Mouse (Mus musculus): ENCODE results near the gene Brd3.
A peak's percentile ranks its signal among the peaks of the same experiment; 100 is the strongest.
"Not testable (repeated sequence)": the region's sequence is repeated elsewhere in the genome, so short reads cannot be mapped to it uniquely, and the experiment has no call there.

The Brd3 gene

GRCm38 (mm10) chr2:27510706-27511105 is 3.2 kb upstream of the Brd3 start:
- no peak for DNase-seq (ENCODE audit: low spot score)

DNA sequence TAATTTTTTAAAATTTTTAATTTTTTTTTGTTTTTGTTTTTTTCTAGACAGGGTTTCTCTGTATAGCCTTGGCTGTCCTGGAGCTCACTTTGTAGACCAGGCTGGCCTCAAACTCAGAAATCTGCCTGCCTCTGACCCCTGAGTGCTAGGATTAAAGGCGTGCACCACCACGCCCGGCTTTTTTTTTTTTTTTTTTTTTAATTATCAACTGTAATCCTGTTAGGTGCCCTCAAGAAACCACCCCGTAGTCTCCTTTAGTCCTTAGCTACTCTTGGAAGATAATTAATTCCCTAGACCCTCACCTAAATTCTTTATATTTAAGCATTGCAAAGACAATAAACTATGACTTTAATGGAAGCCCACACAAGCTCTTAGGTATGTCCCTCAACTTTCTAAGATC is 804 bp downstream of the Brd3 start:
- not testable (repeated sequence) for DNase-seq (ENCODE audit: low spot score)

DNA sequence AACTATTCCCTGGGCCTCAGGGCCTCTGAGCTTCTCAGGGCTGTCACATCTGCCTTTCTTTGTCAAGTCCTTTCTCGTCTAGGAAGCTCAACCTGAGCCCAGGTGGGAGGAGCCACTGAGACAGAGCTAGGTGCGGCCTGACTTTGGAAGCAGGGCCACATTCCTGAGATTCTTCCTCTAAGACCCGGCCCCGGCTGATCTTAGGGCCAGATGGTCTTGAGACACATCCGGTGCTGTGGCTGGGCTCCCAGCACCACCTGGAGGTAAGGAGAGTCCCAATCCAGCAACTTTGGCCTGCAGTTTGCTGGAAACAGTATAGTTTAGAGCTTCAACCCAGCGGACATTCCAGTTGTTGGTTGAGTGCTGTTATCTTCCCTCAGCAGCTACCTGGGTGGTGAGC is 1.9 kb downstream of the Brd3 start:
- DNase-seq (ENCODE audit: low spot score): peak; percentile 73

DNA sequence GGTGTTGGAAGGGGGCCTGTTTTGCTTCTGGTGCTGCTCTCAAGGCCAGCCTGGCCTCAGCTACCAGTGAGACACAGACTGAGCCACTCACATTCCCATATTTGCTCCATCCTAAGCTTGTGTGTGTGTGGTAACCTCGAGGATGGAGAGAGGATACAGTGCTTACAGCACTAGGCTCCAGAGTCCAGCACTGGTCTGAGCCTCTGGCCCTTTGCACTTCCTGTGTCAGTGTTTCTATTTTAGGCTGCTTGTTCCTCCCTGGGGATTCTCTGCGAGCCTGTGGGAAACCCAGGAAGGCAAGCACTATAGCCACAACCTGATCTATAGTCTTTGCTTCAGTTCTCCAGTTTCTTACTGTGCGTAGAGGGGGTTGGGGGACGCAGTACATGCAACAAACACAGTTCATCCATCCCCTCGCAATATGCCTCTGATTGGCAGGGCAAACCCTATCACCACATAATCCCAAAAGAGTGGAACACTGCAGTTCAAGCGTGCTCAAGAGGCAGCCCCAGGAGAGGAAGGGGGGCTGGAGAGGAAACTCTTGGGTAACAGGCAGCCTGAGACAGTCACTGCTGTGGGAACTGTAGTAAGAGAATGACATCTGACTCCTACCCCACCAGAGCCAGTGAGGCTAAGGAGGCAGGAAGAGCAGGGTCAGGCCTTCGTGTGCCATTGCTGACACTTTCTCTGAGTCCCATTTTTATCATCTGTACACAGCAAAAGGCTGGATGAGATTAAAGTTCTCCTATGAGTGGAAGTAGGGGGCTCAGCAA is 3.2 kb downstream of the Brd3 start:
- no peak for DNase-seq (ENCODE audit: low spot score)

- no peak for DNase-seq (ENCODE audit: low spot score)
These were observed 11.0 kb downstream of the Brd3 start for GRCm38 (mm10) chr2:27496391-27497028.

DNA sequence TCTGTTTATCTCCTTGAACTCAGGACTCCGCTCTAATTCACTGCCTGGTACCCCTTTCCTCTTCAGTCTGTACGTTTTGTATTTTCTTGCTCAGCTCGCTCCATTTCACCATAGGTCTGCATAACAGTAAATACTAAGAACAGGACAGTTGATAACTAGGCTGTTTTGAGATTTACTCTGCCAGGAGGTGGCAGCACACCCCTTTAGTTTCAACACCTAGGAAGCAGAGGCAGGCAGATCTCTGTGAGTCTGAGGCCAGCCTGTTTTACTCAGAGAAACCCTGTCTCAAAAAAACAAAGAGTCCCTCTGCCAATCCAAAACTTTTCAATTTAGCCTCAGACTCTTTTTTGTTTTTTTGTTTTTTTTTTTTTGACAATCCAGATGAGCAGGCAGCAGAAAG is 13.5 kb downstream of the Brd3 start:
- DNase-seq (ENCODE audit: low spot score): no peak

DNA sequence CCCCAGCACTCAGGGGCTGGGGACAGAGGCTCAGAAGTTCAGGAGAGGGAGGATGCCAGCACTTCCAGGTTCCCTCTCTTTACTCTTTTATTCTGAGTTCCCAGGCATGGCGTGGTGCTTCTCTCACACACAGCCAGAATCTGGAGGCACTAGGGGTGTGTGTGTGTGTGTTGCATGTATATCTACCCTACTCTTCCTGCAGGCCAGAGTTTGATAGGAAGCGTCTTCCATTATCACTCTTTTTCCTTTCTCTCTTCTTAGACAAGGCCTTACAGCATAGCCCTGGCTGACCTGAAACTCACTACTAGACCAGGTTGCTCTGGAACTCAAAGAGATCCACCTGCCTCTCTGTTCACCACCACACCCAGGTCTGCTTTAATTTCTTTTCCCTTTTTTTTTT is 16.5 kb downstream of the Brd3 start:
- no peak for DNase-seq (ENCODE audit: low spot score)

DNA sequence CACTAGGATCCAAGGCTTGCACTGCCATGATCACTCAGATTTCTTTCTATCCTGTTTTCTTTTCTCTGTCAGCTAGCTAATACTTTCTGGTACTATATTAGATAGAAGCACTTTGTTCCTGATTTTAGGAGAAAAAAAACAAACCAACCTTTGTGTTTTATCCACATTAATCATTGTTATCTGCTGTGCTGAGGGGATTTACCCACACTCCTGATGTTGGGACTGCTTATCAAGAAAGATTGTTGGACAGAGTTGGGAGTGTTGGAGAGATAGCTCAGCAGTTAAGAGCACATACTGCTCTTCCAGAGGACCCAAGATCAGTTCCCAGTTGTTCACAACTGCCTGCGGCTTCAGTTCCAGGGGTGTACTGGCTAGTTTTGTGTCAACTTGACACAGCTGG is 19.1 kb downstream of the Brd3 start:
- DNase-seq (ENCODE audit: low spot score): no peak

- no peak for DNase-seq (ENCODE audit: low spot score)
These were observed 20.0 kb downstream of the Brd3 start for GRCm38 (mm10) chr2:27487336-27488049.

DNA sequence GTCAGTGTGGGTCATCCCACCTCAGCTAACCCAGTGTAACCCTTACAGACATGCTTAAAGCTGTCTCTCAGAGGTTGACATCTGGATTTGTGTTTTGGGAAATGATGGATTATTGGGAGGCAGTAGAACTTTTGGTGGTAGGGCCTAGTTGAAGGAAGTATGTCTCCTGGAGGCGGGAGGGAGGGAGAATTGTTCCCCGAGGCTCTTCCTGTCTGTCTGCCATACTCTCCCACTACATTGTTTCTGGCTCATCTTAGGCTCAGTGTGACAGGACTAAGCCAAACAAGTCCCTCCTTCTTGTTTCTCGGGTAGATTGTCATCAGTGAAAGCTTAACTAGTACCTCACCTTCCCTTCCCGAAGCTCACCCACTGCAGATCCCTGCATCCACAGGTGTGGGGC is 20.7 kb downstream of the Brd3 start:
- DNase-seq (ENCODE audit: low spot score): no peak

GRCm38 (mm10) chr2:27482265-27482861 is 25.1 kb downstream of the Brd3 start:
- DNase-seq (ENCODE audit: low spot score): no peak

DNA sequence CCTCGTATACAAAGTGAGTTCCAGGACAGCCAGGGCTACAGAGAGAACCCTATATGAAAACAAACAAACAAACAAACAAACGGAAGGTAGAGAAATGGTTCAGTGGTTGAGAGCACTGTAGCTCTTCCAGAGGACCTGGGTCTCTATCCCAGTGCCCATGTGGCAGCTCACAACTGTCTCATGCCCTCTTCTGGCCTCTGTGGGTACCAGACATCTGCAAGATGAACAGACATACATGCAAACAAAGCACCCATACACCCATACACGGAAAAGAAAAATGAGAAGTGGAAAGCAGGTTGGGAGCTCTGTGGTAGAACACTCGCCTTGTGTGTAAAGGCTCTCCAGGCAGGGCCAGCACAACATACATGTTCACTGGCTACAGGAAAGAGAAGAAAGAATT is 27.1 kb downstream of the Brd3 start:
- no peak for DNase-seq (ENCODE audit: low spot score)

- DNase-seq (ENCODE audit: low spot score): no peak
These were observed 27.6 kb downstream of the Brd3 start for GRCm38 (mm10) chr2:27479821-27480220.

- DNase-seq (ENCODE audit: low spot score): peak; percentile 20
These were observed 30.9 kb downstream of the Brd3 start for GRCm38 (mm10) chr2:27476303-27477192.

DNA sequence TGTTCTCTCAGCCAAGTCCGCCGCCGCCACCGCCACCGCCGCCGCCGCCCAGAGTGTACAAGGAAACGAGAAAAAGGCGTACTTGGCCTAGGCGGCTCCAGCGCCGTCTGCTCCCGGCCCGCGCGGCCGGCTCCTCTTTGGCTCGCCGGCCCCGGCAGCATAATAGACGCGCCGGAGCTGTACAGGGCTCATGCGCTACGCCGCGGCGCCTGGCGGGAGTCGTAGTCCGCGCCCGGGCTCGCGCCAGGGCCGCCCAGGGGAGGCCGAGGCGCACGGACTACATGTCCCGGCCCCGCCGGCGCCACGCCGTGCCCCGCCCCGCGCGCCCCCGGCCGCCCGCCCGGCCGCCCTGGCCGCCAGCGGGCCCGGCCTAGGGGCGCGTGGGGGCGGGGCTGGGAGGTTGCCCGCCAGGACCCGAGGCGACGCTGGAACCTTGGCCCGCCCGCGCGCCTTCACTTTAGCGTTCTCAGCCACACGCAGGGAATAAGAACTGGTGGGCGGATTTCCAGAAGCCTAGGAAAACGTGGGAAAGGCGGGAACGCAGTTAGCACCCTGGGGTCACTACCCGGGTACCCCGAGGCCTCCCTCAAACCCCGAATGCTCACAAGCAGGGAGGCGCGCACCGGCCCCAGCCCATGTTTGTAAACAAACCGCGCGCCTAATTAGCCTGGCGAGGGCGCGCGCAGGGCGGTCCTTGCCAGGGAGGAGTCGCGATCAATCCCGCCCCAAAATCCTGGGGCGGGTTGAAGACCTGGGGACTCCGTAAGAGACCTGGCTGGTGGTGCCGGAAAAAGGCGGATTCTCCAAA is 31.8 kb downstream of the Brd3 start:
- peak; percentile 92 for DNase-seq (ENCODE audit: low spot score)

DNA sequence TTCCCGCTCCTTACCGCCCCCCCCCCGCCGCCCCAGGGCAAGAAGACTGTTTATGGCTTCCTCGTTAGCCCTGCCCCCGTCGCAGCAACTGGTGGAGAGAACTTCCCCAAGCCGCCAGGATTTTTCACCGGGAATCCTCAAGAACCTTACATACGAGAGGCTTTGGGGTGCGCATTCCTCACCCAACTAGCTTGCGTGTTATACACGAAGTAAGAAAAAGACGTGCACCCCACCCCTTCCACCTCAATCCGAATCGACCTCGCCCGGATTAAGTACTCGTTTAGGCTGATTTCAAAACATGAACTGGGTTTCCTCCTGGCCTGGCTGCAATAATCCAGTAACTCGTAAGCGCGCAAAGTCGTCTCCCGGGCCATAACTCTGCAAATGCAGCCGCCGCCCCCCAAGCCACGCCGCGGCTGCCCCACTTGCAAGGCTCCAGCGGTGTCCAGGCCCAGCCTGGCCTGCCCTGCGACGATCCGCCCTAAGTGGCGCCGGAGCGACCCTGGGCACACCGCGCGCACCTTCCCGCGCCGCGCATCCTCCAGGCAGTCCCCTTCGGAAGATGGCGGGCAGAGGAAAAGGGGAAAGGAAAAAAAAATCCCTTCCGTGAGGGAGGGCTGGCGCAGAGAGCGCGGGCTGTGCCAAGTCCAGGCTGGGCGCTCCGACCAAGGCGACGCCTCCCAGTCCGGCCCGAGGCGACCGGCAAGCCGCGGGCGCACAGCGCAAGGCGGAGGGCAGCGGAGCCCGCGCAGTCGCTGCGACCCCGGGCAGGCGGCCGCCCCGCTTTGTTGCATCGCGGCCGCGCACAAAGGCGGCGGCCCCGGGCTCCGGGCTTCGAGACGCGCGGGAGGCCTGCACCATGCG is 32.6 kb downstream of the Brd3 start:
- peak; percentile 60 for DNase-seq (ENCODE audit: low spot score)

- no peak for DNase-seq (ENCODE audit: low spot score)
These were observed 33.6 kb downstream of the Brd3 start for GRCm38 (mm10) chr2:27473911-27474310.

GRCm38 (mm10) chr2:27473061-27473765 is 34.2 kb downstream of the Brd3 start:
- DNase-seq (ENCODE audit: low spot score): no peak

DNA sequence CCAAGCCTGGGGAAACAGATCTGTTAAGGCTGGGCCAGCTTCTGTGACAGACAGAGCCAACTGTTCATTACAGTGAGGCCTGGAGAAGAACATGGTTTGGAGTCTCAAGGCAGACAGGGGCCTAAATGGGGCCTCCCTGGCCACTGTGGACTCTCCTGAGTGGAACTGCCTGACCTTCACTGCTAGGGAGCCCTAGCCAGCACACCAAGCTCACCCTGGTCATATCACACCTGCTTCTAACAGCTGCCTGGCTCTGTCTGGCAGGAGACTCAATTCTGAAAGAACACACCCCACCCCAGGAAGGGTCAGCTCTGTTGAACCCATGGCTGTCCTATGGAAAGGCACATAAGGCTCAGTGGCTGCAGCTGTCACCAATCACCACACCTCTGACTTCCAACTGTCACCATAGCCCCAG is 36.3 kb downstream of the Brd3 start:
- no peak for DNase-seq (ENCODE audit: low spot score)

Measured in urinary bladder, postnatal 14 days (tissue).